Mouse (Mus musculus): ENCODE measurements around the gene Arhgef7.

GRCm38 (mm10) chr8:11777201-11777600, 49.7 kb downstream of the Arhgef7 start:
- no peak for TF ChIP-seq HCFC1 (IDR thresholded peaks at IDR 0.05; ENCODE audit: borderline replicate concordance, insufficient read depth, low read length)
- no peak for TF ChIP-seq CHD2 (IDR thresholded peaks at IDR 0.05; ENCODE audit: low read depth, low read length)
